Mouse (Mus musculus) ES-E14 (cell line): ENCODE measurements at regions not wholly inside any gene's neighbourhood (a gene's known extent, or its start where the extent isn't known, plus 50 kb on each side); places are given as distances from the start of the nearest gene placed in this dataset.

ENCODE experiments used
- DNase-seq: peaks from one replicate; pipeline ENCODE4 v3.0.0-alpha.2; 2013; ENCODE audit warnings: low read depth, low spot score
- H3K27ac ChIP-seq: 2 replicates; pipeline ENCODE4 v1.5.1; 2012; ENCODE audit warnings: low read depth, mild to moderate bottlenecking, low read length, moderate library complexity, mixed read lengths; ENCODE audit not compliant: poor library complexity, insufficient read depth, severe bottlenecking
- H3K36me3 ChIP-seq: 2 replicates; pipeline ENCODE4 v1.6.1; 2012; ENCODE audit warnings: mild to moderate bottlenecking, low read length, moderate library complexity, mixed read lengths; ENCODE audit not compliant: control insufficient read depth, poor library complexity, insufficient read depth, severe bottlenecking
- H3K4me1 ChIP-seq, 2 experiments: fragments of 150-350 bp in 1 of 2; sonication (generic) in 1 of 2; 2 replicates each; pipeline ENCODE4 v1.6.1; 2012; ENCODE audit warnings: low read length in 2 of 2, mild to moderate bottlenecking in 1 of 2, mixed read lengths in 1 of 2; ENCODE audit not compliant: control insufficient read depth in 2 of 2, insufficient read depth in 2 of 2, poor library complexity in 1 of 2
- H3K4me3 ChIP-seq, 2 experiments: fragments of 150-350 bp in 1 of 2; sonication (generic) in 1 of 2; 2 replicates each; pipeline ENCODE4 v1.5.1; 2012; ENCODE audit warnings: low read length in 2 of 2, low read depth in 1 of 2, mild to moderate bottlenecking in 1 of 2, mixed read lengths in 1 of 2; ENCODE audit not compliant: insufficient read depth in 1 of 2, poor library complexity in 1 of 2, severe bottlenecking in 1 of 2
- H3K9ac ChIP-seq: 2 replicates; pipeline ENCODE4 v1.6.1; 2012; ENCODE audit warnings: low read depth, mild to moderate bottlenecking, low read length, mixed read lengths; ENCODE audit not compliant: poor library complexity, insufficient read depth, severe bottlenecking
- H3K9me3 ChIP-seq: fragments of 150-350 bp; sonication (generic); 2 replicates; pipeline ENCODE4 v1.6.1; 2012; ENCODE audit warnings: low read depth, mild to moderate bottlenecking, low read length; ENCODE audit not compliant: control insufficient read depth, insufficient read depth
- CHD2 ChIP-seq: IDR thresholded peaks from 2 replicates; pipeline ENCODE4 v1.6.1; 2014; ENCODE audit warnings: mild to moderate bottlenecking, low read depth, low read length, inconsistent platforms
- HCFC1 ChIP-seq: IDR thresholded peaks from 2 replicates; pipeline ENCODE4 v1.6.1; 2012; ENCODE audit warnings: low read length, inconsistent platforms, borderline replicate concordance; ENCODE audit not compliant: insufficient read depth
- MAFK ChIP-seq: IDR thresholded peaks from 2 replicates; pipeline ENCODE4 v1.6.1; 2014; ENCODE audit warnings: mild to moderate bottlenecking, low read depth, low read length, inconsistent platforms; ENCODE audit not compliant: insufficient read depth
- ZC3H11A ChIP-seq: IDR thresholded peaks from 2 replicates; pipeline ENCODE4 v1.6.1; 2012; ENCODE audit warnings: low read depth, mild to moderate bottlenecking, inconsistent platforms, low read length, borderline replicate concordance
- ZNF384 ChIP-seq: IDR thresholded peaks from 2 replicates; pipeline ENCODE4 v1.6.1; 2012; ENCODE audit warnings: low read depth, low read length, inconsistent platforms
- in situ Hi-C, 2 experiments: fragments of 600-800 bp; cut with MboI; formaldehyde crosslinking; loops; one replicate each; pipeline ENCODE4 v1.15.1; 2025; ENCODE audit warnings: low sequenced_read_pairs in 2 of 2, inconsistent platforms in 1 of 2; ENCODE audit not compliant: unreplicated experiment in 2 of 2

GRCm38 (mm10) chr9:32029786-32030185 lies 86.2 kb upstream of the Arhgap32 start:
- peaks cover 8 to 14% of the 10 kb centered on the region in 2 experiments; a peak in 3 of 4 replicates for H3K4me1 ChIP-seq
- H3K9ac ChIP-seq: no peak overlapping the region
- no peak overlapping the region for H3K4me3 ChIP-seq
- no peaks in the 10 kb centered on the region for H3K36me3 ChIP-seq
- no peaks in the 10 kb centered on the region for H3K9me3 ChIP-seq
- no peak overlapping the region for H3K27ac ChIP-seq
- no peak for DNase-seq
- in situ Hi-C loops: no loop called here
- TF ChIP-seq HCFC1 (no peak), ZC3H11A (no peak), CHD2 (no peak), MAFK (no peak), ZNF384 (no peak)

DNA sequence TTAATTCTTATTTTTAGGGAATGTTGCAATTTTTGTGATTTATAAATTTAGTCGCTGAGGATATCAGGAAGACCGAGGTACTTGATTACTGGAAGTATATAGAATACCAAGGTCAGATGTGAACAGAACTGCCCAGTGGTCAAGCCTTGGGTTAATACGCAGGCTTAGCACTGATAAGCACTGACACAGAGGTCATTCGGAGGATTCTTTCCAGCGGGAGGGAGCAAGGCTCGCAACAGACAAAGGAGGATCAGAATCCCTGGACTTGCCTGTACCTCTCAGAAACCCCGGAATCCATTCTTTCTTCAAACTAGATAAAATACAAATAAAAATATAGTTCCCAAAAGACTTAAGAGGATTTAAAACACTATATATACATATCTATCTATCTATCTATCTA lies 85.7 kb upstream of the Arhgap32 start:
- Histone ChIP-seq H3K4me1 (peaks cover 8 to 14% of the 10 kb centered on the region in 2 experiments; a peak in 3 of 4 replicates), H3K9ac (no peak overlapping the region), H3K9me3 (no peaks in the 10 kb centered on the region), H3K36me3 (no peaks in the 10 kb centered on the region), H3K27ac (no peak overlapping the region), H3K4me3 (no peak overlapping the region)
- no peak for TF ChIP-seq MAFK
- TF ChIP-seq ZNF384: no peak
- TF ChIP-seq ZC3H11A: no peak
- no peak for TF ChIP-seq HCFC1
- no peak for TF ChIP-seq CHD2
- DNase-seq: no peak
- in situ Hi-C loops: no loop called here

GRCm38 (mm10) chr9:32031950-32032453 lies 83.9 kb upstream of the Arhgap32 start:
- H3K27ac ChIP-seq: 0 out of 2 replicates have a peak overlapping the region, but pooled peaks have one; percentile 3
- no peaks in the 10 kb centered on the region for H3K9me3 ChIP-seq
- no peaks in the 10 kb centered on the region for H3K36me3 ChIP-seq
- DNase-seq: peak; percentile 65
- peak overlapping the region; percentile 77 for H3K9ac ChIP-seq
- H3K4me3 ChIP-seq: peak overlapping the region; percentile 76 to 87
- H3K4me1 ChIP-seq: peaks cover 7 to 14% of the 10 kb centered on the region in 2 experiments; a peak in 3 of 4 replicates
- no peak for TF ChIP-seq ZNF384
- peak; percentile 42; the same call in 1 of the 2 replicates for TF ChIP-seq HCFC1
- in situ Hi-C loops: no loop called here

GRCm38 (mm10) chr9:32032521-32033185 lies 83.3 kb upstream of the Arhgap32 start:
- Histone ChIP-seq H3K36me3 (no peaks in the 10 kb centered on the region), H3K4me3 (peak overlapping the region; percentile 76 to 83), H3K27ac (no peak overlapping the region), H3K9me3 (no peaks in the 10 kb centered on the region), H3K9ac (peak overlapping the region; percentile 70), H3K4me1 (peaks cover 6 to 10% of the 10 kb centered on the region in 2 experiments; a peak in 3 of 4 replicates)
- in situ Hi-C loops: no loop called here
- no peak for TF ChIP-seq CHD2
- no peak for TF ChIP-seq MAFK
- TF ChIP-seq ZC3H11A: no peak
- no peak for TF ChIP-seq HCFC1
- TF ChIP-seq ZNF384: no peak
- no peak for DNase-seq
